8 mouse cellular contexts compared by ENCODE assay signal in the genomic region with DNA sequence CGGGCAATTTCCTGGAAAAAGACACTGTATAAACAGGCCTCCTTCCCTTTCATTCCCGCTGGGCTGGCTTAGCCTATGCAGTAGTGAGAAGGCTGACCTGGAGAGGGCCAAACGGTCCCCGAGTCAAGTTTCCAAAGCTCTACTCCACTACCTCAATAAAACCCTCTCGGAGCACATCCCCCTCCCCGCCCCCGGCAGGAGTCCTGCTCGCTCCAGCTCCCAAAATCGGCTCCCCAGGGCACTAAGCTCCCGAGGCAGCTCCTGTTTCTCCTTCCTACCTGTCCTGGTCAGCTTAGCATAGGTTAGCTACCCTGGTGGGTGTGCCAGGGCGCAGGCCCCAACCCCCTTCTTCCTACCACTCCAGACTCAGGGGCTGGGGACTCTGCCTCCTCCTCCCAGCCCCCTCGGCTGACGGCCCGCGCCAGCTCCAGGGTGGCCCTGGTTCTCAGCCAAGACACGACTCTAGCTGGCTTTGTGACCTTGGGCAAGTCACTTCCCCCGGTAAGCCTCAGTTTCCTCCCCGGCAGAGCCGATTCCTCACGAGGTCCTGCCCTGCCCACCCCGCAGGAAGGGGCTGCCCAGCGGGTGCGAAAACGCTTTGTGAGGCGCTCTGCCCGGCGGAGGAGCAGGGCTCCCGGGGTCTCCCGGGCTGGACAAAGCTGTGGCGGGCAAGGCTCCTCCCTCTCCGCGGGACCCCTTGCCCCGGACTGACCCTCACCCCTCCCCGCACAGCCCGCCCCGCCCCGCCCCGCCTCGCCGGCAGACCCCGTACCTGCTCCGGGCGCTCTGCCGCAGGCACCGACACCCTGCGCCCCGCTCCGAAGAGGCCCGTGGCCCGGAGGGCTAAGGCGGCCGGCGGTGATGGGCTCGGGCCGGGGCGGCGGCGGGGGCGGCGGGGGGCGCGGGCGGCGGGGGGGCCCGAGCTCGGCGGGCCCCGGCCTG. TPM values are rescaled to one million over a fixed set of nuclear protein-coding genes. Genes with fewer than 3 reads are reported as not detected.
A peak's percentile ranks its signal among the peaks of the same experiment; 100 is the strongest.
DNase-seq lines count a peak whose midpoint lies in the region; ATAC-seq and TF ChIP-seq lines count a peak whose summit lies in the region.

No protein-coding gene starts in this region.

- DNase-seq in ES-E14 (ENCODE audit: low read depth, low spot score): no peak
- peak; percentile 20 for DNase-seq in heart, postnatal 25 days (ENCODE audit: low spot score)
- peak; percentile 66 to 81 for DNase-seq in kidney, postnatal 4 days
- DNase-seq in lung, postnatal 0 days (ENCODE audit: low spot score): peak; percentile 78
- DNase-seq in ovary, postnatal 10 days (ENCODE audit: low spot score): peak; percentile 29
- peak; percentile 39 to 61 for DNase-seq in thymus, postnatal 36 days

- intact Hi-C loops in heart, postnatal 25 days (cut with DNase I): loop anchor here (5.0 kb wide), 2 partner anchors 61 to 161 kb away; no protein-coding TSS in a partner anchor

- peak overlapping the region; percentile 76 to 91 for H3K4me3 ChIP-seq in ES-E14 (ENCODE audit: insufficient read depth in 1 of 2, low read depth in 1 of 2, low read length in 2 of 2, poor library complexity in 1 of 2, severe bottlenecking in 1 of 2)
- H3K4me3 ChIP-seq in forebrain, embryonic 15.5 days: peak overlapping the region; percentile 88
- H3K4me3 ChIP-seq in lung, postnatal 0 days (ENCODE audit: low read depth, low read length): peak overlapping the region; percentile 86

- no peaks in the 10 kb centered on the region for H3K36me3 ChIP-seq in ES-E14 (ENCODE audit: control insufficient read depth, insufficient read depth, low read length, poor library complexity, severe bottlenecking)
- no peaks in the 10 kb centered on the region for H3K36me3 ChIP-seq in forebrain, embryonic 15.5 days
- H3K36me3 ChIP-seq in lung, postnatal 0 days (ENCODE audit: insufficient read depth, low read length): no peaks in the 10 kb centered on the region

- H3K27ac ChIP-seq in ES-E14 (ENCODE audit: insufficient read depth, low read depth, low read length, poor library complexity, severe bottlenecking): peak overlapping the region; percentile 87
- H3K27ac ChIP-seq in forebrain, embryonic 15.5 days (replicated peaks): peak overlapping the region; percentile 85
- H3K27ac ChIP-seq in lung, postnatal 0 days (ENCODE audit: low read length): peak overlapping the region; percentile 97

- under 1% methylated on average over 57 of the region's 68 CpGs for WGBS in forebrain, embryonic 15.5 days
- WGBS in lung, postnatal 0 days: under 1% methylated on average over 43 of the region's 68 CpGs

- H3K4me1 ChIP-seq in ES-E14 (ENCODE audit: control insufficient read depth in 2 of 2, insufficient read depth in 2 of 2, low read length in 2 of 2, poor library complexity in 1 of 2): peaks cover 13 to 16% of the 10 kb centered on the region in 2 experiments
- H3K4me1 ChIP-seq in forebrain, embryonic 15.5 days: peaks cover 28% of the 10 kb centered on the region
- H3K4me1 ChIP-seq in lung, postnatal 0 days (ENCODE audit: insufficient read depth, low read depth, low read length): peaks cover 12% of the 10 kb centered on the region; the same call in 1 of the 2 replicates

- H3K9ac ChIP-seq in ES-E14 (ENCODE audit: insufficient read depth, low read depth, low read length, poor library complexity, severe bottlenecking): peak overlapping the region; percentile 89
- peak overlapping the region; percentile 79 for H3K9ac ChIP-seq in forebrain, embryonic 15.5 days (replicated peaks)
- H3K9ac ChIP-seq in lung, postnatal 0 days (replicated peaks; ENCODE audit: low read depth): peak overlapping the region; percentile 84

- in situ Hi-C loops in ES-E14 (cut with MboI; ENCODE audit: low sequenced_read_pairs in 2 of 2, unreplicated experiment in 2 of 2): no loop called here

- peak; percentile 39 for ATAC-seq in cerebellum, adult (ENCODE audit: insufficient number of reproducible peaks, low FRiP score, low TSS enrichment)
- peak; percentile 47 for ATAC-seq in forebrain, embryonic 15.5 days (replicated peaks)
- ATAC-seq in lung, postnatal 0 days: peak; percentile 25

- TF ChIP-seq EP300 in lung, postnatal 0 days (IDR thresholded peaks at IDR 0.05): no peak

- peak; percentile 28 for TF ChIP-seq CTCF in lung, postnatal 0 days (IDR thresholded peaks at IDR 0.05)

- no peaks in the 10 kb centered on the region for H3K9me3 ChIP-seq in ES-E14 (ENCODE audit: control insufficient read depth, insufficient read depth, low read depth, low read length)
- H3K9me3 ChIP-seq in forebrain, embryonic 15.5 days: no peaks in the 10 kb centered on the region
- H3K9me3 ChIP-seq in lung, postnatal 0 days (ENCODE audit: low read length): no peaks in the 10 kb centered on the region

- peak overlapping the region; percentile 88 for H3K4me2 ChIP-seq in forebrain, embryonic 15.5 days (replicated peaks)
- H3K4me2 ChIP-seq in lung, postnatal 0 days (replicated peaks; ENCODE audit: low read depth, low read length): peak overlapping the region; percentile 78

- no peaks in the 10 kb centered on the region for H3K27me3 ChIP-seq in forebrain, embryonic 15.5 days
- H3K27me3 ChIP-seq in lung, postnatal 0 days (replicated peaks; ENCODE audit: insufficient read depth, low read length): no peaks in the 10 kb centered on the region

TF ChIP-seq in ES-E14, 5 proteins besides CTCF, POLR2A, EP300 and RAD21:
- TF ChIP-seq ZNF384 (IDR thresholded peaks at IDR 0.05; ENCODE audit: low read depth, low read length) (no peak), HCFC1 (IDR thresholded peaks at IDR 0.05; ENCODE audit: borderline replicate concordance, insufficient read depth, low read length) (no peak), ZC3H11A (IDR thresholded peaks at IDR 0.05; ENCODE audit: borderline replicate concordance, low read depth, low read length) (no peak)

RNA-seq across cellular contexts. Expression of a gene that starts 0.5 kb away (rescaled TPM):
- 19.6 and 27.3 TPM in 2 replicates for total RNA-seq in ES-E14 (2012; rRNA removed)
- 40.7 and 43.9 TPM in 2 replicates for polyA plus RNA-seq in forebrain, embryonic 15.5 days (2015; fragmentation: Nextera tagmentation; extraction: Ambion mirVana)
- total RNA-seq in heart, postnatal 25 days (2021): 10 to 100 TPM; 30.4 to 32.7 TPM
- polyA plus RNA-seq in lung, postnatal 0 days (2015; fragmentation: Nextera tagmentation; extraction: Ambion mirVana): 12.1 and 12.2 TPM in 2 replicates
